Mouse (Mus musculus): ENCODE results near the gene Il6ra. TPM values are rescaled to one million over a fixed set of nuclear protein-coding genes. Genes with fewer than 3 reads are reported as not detected.

Il6ra gene
- polyA plus RNA-seq, 1 experiment from 2014 or later: 0.37 TPM

DNA sequence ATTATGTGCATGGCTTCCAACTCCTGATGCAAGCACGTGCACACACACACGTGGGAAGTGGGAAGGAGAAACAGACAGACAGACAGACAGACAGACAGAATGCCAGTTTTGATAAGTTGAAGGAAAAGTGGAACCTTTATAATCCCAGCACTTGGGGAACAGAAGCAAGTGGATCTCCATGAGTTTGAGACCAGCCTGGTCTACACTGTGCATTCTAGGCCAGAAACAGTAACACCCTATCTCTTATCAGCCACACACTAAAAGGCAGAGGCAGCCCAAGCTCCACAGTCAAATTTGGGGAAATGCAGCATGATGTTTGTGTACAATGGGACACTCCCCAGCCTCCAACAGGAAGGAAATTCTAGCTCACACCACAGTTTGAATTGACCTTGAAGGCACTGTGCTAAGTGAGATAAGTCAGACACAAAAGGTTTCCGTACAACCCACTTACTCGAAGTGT, 29.4 kb downstream of the Il6ra start:
- H3K9me3 ChIP-seq (replicated peaks; ENCODE audit: control insufficient read depth, low read length): no peaks in the 10 kb centered on the region
- 83% methylated on average over 4 of the region's 4 CpGs for WGBS
- no peak for ATAC-seq
- no peaks in the 10 kb centered on the region for H3K36me3 ChIP-seq (ENCODE audit: control insufficient read depth, insufficient read depth, low read length)
- H3K4me3 ChIP-seq (ENCODE audit: low read depth, low read length): no peak overlapping the region
- no peak for DNase-seq (ENCODE audit: low spot score)
- H3K9ac ChIP-seq (ENCODE audit: low read length): no peak overlapping the region
- no peak overlapping the region for H3K4me2 ChIP-seq (ENCODE audit: low read length)
- no peaks in the 10 kb centered on the region for H3K4me1 ChIP-seq (ENCODE audit: control insufficient read depth, insufficient read depth, low read length)
- no peaks in the 10 kb centered on the region for H3K27me3 ChIP-seq (replicated peaks; ENCODE audit: control insufficient read depth, insufficient read depth, low read length)
- H3K27ac ChIP-seq (ENCODE audit: low read depth, low read length): no peak overlapping the region

DNA sequence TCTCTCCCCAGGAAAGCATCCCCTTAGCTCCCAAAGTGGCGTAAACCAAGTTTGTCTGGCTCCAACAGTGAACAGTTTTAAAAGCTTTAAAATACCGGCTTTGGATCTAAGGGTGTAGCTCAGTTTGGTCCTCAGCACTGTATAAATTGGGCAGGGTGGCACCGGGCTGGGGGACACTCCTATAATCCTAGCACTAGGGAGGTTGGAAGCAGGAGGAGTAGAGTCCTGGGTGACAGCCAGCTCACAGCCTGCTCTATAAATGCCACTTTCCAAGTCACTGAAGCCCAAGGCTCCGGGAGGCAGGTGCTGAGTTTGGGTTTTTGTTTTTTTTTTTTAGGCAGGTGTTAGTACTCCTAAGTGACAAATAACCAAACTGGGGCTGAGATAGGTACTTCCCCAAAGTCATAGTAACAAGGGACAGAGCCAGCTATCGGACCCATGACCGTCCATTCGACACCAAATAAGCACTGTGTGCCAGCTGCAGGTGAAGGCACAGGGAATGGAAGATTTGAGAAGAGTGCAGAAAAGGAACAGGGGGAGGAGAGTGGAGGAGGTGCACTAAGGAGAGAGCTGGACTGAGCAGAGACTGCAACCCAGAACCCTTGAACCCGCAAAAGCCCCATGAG, 30.3 kb downstream of the Il6ra start:
- no peaks in the 10 kb centered on the region for H3K4me1 ChIP-seq (ENCODE audit: control insufficient read depth, insufficient read depth, low read length)
- H3K27ac ChIP-seq (ENCODE audit: low read depth, low read length): no peak overlapping the region
- H3K36me3 ChIP-seq (ENCODE audit: control insufficient read depth, insufficient read depth, low read length): no peaks in the 10 kb centered on the region
- H3K9ac ChIP-seq (ENCODE audit: low read length): no peak overlapping the region
- no peak overlapping the region for H3K4me2 ChIP-seq (ENCODE audit: low read length)
- H3K9me3 ChIP-seq (replicated peaks; ENCODE audit: control insufficient read depth, low read length): no peaks in the 10 kb centered on the region
- WGBS: 73% methylated on average over 8 of the region's 8 CpGs
- ATAC-seq (no peak), DNase-seq (ENCODE audit: low spot score) (no peak)
- H3K27me3 ChIP-seq (replicated peaks; ENCODE audit: control insufficient read depth, insufficient read depth, low read length): no peaks in the 10 kb centered on the region
- no peak overlapping the region for H3K4me3 ChIP-seq (ENCODE audit: low read depth, low read length)

DNA sequence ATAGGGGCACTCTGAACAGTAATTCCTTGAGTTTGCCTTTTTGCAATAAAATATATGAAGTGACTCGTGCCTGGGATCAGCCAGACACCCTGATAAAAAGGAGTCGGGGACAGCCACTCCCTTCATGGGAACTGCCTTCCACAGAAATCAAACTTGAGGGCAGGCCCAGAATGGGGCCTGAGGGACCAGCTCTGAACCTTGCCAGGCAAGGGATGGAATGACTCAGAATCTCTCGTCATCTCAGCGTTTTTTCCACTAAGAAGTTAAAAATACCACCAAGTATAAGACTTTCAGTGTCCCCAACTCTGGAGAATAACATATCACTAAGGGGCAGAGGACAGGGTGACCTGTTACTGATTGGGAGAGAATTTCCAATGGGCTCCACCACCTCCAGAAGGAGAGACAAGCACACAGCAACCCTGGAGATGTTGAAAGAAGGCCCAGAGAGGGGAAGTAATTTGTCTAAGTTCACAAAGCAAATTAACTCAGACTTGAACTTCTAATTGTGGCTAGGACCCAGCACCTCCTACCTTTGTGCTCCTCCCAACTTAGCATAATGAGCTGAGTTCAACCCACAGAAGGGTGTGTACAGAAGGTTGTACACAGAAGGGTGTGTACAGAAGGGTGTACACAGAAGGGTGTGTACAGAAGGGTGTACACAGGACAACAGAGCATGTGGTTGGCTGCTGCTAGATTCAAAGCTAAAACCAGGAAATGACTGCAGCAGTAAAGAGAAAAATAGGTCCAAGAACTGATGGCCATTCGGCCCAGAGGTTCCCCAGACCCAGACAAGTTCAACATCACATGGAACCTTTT, 32.8 kb downstream of the Il6ra start:
- H3K9me3 ChIP-seq (replicated peaks; ENCODE audit: control insufficient read depth, low read length): no peaks in the 10 kb centered on the region
- no peak overlapping the region for H3K4me2 ChIP-seq (ENCODE audit: low read length)
- H3K4me3 ChIP-seq (ENCODE audit: low read depth, low read length): no peak overlapping the region
- ATAC-seq: no peak
- no peaks in the 10 kb centered on the region for H3K36me3 ChIP-seq (ENCODE audit: control insufficient read depth, insufficient read depth, low read length)
- WGBS: 83% methylated on average over 5 of the region's 5 CpGs
- no peaks in the 10 kb centered on the region for H3K4me1 ChIP-seq (ENCODE audit: control insufficient read depth, insufficient read depth, low read length)
- H3K9ac ChIP-seq (ENCODE audit: low read length): no peak overlapping the region
- DNase-seq (ENCODE audit: low spot score): no peak
- H3K27ac ChIP-seq (ENCODE audit: low read depth, low read length): no peak overlapping the region
- H3K27me3 ChIP-seq (replicated peaks; ENCODE audit: control insufficient read depth, insufficient read depth, low read length): no peaks in the 10 kb centered on the region

DNA sequence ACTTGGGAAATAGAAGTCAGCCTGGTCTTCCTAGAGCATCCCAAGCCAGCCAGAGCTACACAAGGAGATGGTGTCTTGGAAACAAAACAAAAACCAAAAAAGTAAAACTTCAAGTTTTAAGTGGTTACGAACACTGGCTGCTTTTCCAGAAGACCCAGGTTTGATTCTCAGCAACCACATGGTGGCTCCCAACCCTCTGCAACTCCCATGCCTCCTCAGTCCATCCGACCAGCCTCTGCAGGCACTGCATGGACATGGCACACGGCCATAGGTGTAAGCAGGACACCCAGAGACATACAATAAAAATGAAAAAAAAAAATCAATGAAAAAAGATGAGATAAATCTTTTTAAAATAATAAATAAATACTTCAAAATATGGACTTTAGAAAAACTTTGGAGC, 33.7 kb downstream of the Il6ra start:
- Histone ChIP-seq H3K27me3 (replicated peaks; ENCODE audit: control insufficient read depth, insufficient read depth, low read length) (no peaks in the 10 kb centered on the region), H3K27ac (ENCODE audit: low read depth, low read length) (no peak overlapping the region), H3K4me2 (ENCODE audit: low read length) (no peak overlapping the region), H3K36me3 (ENCODE audit: control insufficient read depth, insufficient read depth, low read length) (no peaks in the 10 kb centered on the region), H3K9me3 (replicated peaks; ENCODE audit: control insufficient read depth, low read length) (no peaks in the 10 kb centered on the region), H3K9ac (ENCODE audit: low read length) (no peak overlapping the region), H3K4me3 (ENCODE audit: low read depth, low read length) (no peak overlapping the region), H3K4me1 (ENCODE audit: control insufficient read depth, insufficient read depth, low read length) (no peaks in the 10 kb centered on the region)
- no peak for ATAC-seq
- WGBS: 65% methylated on average over 3 of the region's 3 CpGs
- DNase-seq (ENCODE audit: low spot score): no peak

DNA sequence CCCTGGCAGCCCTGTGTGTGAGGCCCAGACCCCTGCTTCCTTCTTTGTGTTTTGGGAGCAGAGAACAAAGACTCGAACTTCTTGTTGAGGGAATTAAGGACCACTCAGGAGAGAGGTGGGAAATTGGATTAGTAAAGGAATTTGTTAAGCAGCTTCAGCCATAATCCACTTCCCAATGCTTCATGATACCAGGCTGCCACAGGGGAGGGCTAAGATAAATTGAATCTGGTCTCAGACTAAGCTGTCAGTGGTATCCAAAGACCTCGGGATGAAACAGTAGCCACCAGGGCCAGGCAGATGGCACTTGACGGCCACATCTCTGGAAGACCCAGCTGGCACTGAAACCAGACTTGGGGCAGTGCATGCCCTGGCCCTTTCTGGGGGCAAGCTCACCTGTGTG, 34.5 kb downstream of the Il6ra start:
- DNase-seq (ENCODE audit: low spot score) (no peak), ATAC-seq (no peak)
- 6% methylated on average over 3 of the region's 3 CpGs for WGBS
- no peaks in the 10 kb centered on the region for H3K27me3 ChIP-seq (replicated peaks; ENCODE audit: control insufficient read depth, insufficient read depth, low read length)
- H3K9me3 ChIP-seq (replicated peaks; ENCODE audit: control insufficient read depth, low read length): no peaks in the 10 kb centered on the region
- no peaks in the 10 kb centered on the region for H3K4me1 ChIP-seq (ENCODE audit: control insufficient read depth, insufficient read depth, low read length)
- H3K9ac ChIP-seq (ENCODE audit: low read length): no peak overlapping the region
- no peak overlapping the region for H3K4me2 ChIP-seq (ENCODE audit: low read length)
- no peak overlapping the region for H3K27ac ChIP-seq (ENCODE audit: low read depth, low read length)
- H3K4me3 ChIP-seq (ENCODE audit: low read depth, low read length): no peak overlapping the region
- H3K36me3 ChIP-seq (ENCODE audit: control insufficient read depth, insufficient read depth, low read length): no peaks in the 10 kb centered on the region

DNA sequence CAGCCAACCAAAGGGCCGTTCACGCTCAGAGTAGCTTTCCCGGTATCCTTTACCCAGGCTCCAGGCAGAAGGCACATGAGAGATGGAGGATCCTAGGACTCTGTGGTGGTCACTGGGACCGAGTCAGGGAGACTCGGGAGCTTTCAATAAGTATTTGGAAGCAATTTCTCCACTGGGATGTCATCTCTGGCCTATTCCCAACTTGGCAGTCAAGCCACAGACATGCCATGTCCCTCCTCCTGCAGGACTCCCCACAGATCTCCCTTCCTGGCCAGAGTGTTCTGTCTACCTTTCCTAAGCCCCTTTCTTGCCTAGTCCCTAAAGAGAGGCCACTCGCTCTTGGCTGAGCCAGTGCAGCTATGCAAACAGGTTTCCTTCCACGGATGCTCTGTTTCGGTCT, 35.9 kb downstream of the Il6ra start:
- DNase-seq (ENCODE audit: low spot score) (no peak), ATAC-seq (no peak)
- Histone ChIP-seq H3K4me3 (ENCODE audit: low read depth, low read length) (no peak overlapping the region), H3K9me3 (replicated peaks; ENCODE audit: control insufficient read depth, low read length) (no peaks in the 10 kb centered on the region), H3K9ac (ENCODE audit: low read length) (no peak overlapping the region), H3K36me3 (ENCODE audit: control insufficient read depth, insufficient read depth, low read length) (no peaks in the 10 kb centered on the region), H3K4me2 (ENCODE audit: low read length) (no peak overlapping the region), H3K27me3 (replicated peaks; ENCODE audit: control insufficient read depth, insufficient read depth, low read length) (no peaks in the 10 kb centered on the region), H3K27ac (ENCODE audit: low read depth, low read length) (no peak overlapping the region), H3K4me1 (ENCODE audit: control insufficient read depth, insufficient read depth, low read length) (no peaks in the 10 kb centered on the region)
- 76% methylated on average over 8 of the region's 8 CpGs for WGBS

DNA sequence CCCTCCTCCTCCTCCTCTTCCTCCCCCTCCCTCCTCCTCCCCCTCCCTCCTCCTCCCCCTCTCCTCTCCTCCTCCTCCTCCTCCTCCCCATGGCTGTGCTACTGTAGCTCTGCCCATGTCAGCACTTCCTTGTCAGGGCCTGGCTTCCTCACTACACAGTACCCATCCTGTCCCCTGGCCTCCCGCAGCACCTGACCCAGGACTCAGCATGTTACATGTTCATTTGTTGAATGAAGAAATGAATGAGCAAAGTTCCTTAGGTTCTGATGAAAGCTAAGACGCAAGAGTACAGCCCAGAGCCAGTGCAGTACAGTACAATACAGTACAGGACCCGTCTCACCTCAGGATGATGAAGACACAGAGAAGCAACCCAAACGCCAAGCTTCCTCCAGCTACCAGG, 36.5 kb downstream of the Il6ra start:
- Histone ChIP-seq H3K4me1 (ENCODE audit: control insufficient read depth, insufficient read depth, low read length) (no peaks in the 10 kb centered on the region), H3K27me3 (replicated peaks; ENCODE audit: control insufficient read depth, insufficient read depth, low read length) (no peaks in the 10 kb centered on the region), H3K27ac (ENCODE audit: low read depth, low read length) (no peak overlapping the region), H3K4me2 (ENCODE audit: low read length) (no peak overlapping the region), H3K36me3 (ENCODE audit: control insufficient read depth, insufficient read depth, low read length) (no peaks in the 10 kb centered on the region), H3K9ac (ENCODE audit: low read length) (no peak overlapping the region), H3K4me3 (ENCODE audit: low read depth, low read length) (no peak overlapping the region), H3K9me3 (replicated peaks; ENCODE audit: control insufficient read depth, low read length) (no peaks in the 10 kb centered on the region)
- DNase-seq (ENCODE audit: low spot score) (no peak), ATAC-seq (no peak)
- 70% methylated on average over 4 of the region's 4 CpGs for WGBS

DNA sequence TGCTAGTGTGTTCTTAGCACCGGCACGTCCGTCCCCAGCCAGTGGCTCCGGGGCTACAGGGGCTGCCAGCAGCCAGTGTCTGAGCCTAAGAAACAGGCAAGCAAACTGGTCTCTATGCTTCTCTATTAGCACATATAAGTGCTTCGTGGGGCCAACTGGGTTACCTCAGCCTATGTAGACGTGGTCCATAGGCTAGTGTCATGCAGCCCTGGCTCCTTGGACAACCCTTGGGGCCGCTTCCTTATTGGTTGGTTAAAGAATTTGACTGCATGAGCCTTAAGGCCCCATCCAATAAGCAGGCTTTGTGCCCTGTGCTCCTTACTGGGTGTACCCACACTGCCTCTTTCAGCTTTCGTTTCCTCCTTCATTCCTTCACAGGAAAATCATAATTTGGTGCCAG, 37.2 kb downstream of the Il6ra start:
- Histone ChIP-seq H3K27ac (ENCODE audit: low read depth, low read length) (no peak overlapping the region), H3K4me1 (ENCODE audit: control insufficient read depth, insufficient read depth, low read length) (no peaks in the 10 kb centered on the region), H3K4me3 (ENCODE audit: low read depth, low read length) (no peak overlapping the region), H3K9ac (ENCODE audit: low read length) (no peak overlapping the region), H3K4me2 (ENCODE audit: low read length) (no peak overlapping the region), H3K9me3 (replicated peaks; ENCODE audit: control insufficient read depth, low read length) (no peaks in the 10 kb centered on the region), H3K36me3 (ENCODE audit: control insufficient read depth, insufficient read depth, low read length) (no peaks in the 10 kb centered on the region), H3K27me3 (replicated peaks; ENCODE audit: control insufficient read depth, insufficient read depth, low read length) (no peaks in the 10 kb centered on the region)
- 75% methylated on average over 8 of the region's 8 CpGs for WGBS
- ATAC-seq: no peak
- DNase-seq (ENCODE audit: low spot score): no peak

DNA sequence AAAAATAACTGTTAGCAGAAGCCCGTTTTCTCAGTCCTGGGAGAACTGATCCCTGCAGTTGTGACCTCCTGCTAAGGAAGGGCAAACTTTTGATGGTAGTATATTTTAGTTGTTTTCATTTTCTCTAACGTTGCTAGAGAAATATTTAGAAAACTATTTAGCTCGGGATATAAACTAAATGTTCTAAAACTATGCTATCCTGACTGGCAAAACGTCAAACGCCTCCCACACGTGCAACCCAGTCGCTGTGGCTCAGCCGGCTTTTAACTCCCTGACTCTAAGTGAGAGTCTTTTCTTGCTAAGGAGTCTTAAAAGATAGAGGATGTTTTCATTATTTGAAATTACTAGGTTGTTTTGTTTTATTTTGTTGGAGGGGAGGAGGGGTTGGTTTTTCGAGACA, 38.0 kb downstream of the Il6ra start:
- no peak for ATAC-seq
- no peak overlapping the region for H3K27ac ChIP-seq (ENCODE audit: low read depth, low read length)
- 84% methylated on average over 9 of the region's 9 CpGs for WGBS
- no peak overlapping the region for H3K4me3 ChIP-seq (ENCODE audit: low read depth, low read length)
- H3K36me3 ChIP-seq (ENCODE audit: control insufficient read depth, insufficient read depth, low read length): no peaks in the 10 kb centered on the region
- H3K4me2 ChIP-seq (ENCODE audit: low read length): no peak overlapping the region
- no peak for DNase-seq (ENCODE audit: low spot score)
- H3K27me3 ChIP-seq (replicated peaks; ENCODE audit: control insufficient read depth, insufficient read depth, low read length): no peaks in the 10 kb centered on the region
- H3K9me3 ChIP-seq (replicated peaks; ENCODE audit: control insufficient read depth, low read length): no peaks in the 10 kb centered on the region
- H3K4me1 ChIP-seq (ENCODE audit: control insufficient read depth, insufficient read depth, low read length): no peaks in the 10 kb centered on the region
- H3K9ac ChIP-seq (ENCODE audit: low read length): no peak overlapping the region

All from forebrain, embryonic 14.5 days (tissue).